Mouse (Mus musculus): ENCODE measurements around the gene Stim1. TPM values are rescaled to one million over a fixed set of nuclear protein-coding genes. Genes with fewer than 3 reads are reported as not detected.

Gene Stim1
- polyA plus RNA-seq, 1 experiment from 2014 or later, result 17.9 TPM

GRCm38 (mm10) chr7:102363853-102364252 lies 96.2 kb downstream of the Stim1 start:
- 0 out of 2 replicates have a peak, but pooled peaks cover 3% of the 10 kb centered on the region for H3K4me1 ChIP-seq (ENCODE audit: insufficient read depth)
- no peak for ATAC-seq
- H3K4me2 ChIP-seq (ENCODE audit: low read depth, low read length), result no peak overlapping the region
- no peaks in the 10 kb centered on the region for H3K36me3 ChIP-seq (replicated peaks; ENCODE audit: insufficient read depth, low read length)
- no peak overlapping the region for H3K9ac ChIP-seq (replicated peaks)
- no peaks in the 10 kb centered on the region for H3K9me3 ChIP-seq (ENCODE audit: low read length)
- WGBS (ENCODE audit: insufficient replicate concordance), result 67% methylated on average over 1 of the region's 1 CpGs
- TF ChIP-seq CTCF (IDR thresholded peaks at IDR 0.05; ENCODE audit: low read depth), result no peak
- TF ChIP-seq EP300 (IDR thresholded peaks at IDR 0.05; ENCODE audit: low read depth), result no peak
- no peaks in the 10 kb centered on the region for H3K27me3 ChIP-seq (ENCODE audit: insufficient read depth, low read length)
- no peak for DNase-seq
- no peak overlapping the region for H3K4me3 ChIP-seq (ENCODE audit: low read depth, low read length)
- no peak overlapping the region for H3K27ac ChIP-seq (ENCODE audit: low read depth)

DNA sequence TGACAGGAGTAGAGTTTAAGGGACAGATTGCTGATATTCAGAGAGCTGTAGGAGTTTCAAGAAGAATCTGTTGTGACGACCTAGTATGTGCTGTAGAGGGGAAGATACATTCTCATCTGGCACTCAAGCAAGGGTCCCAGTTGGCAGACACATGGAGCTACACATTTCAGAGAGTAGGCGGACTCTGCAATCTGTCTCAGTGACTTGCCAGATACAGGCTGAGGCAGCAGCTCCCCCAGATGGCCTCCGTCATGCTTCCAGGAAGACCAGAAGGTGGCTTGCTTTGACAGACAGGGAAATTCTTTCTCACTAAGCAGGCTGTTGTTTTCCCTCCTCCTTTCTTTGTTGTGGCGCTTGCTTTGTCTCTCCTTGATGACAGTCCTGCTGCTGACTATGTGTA lies 102.1 kb downstream of the Stim1 start:
- Histone ChIP-seq H3K27me3 (ENCODE audit: insufficient read depth, low read length) (no peaks in the 10 kb centered on the region), H3K36me3 (replicated peaks; ENCODE audit: insufficient read depth, low read length) (no peaks in the 10 kb centered on the region), H3K9me3 (ENCODE audit: low read length) (no peaks in the 10 kb centered on the region), H3K4me1 (ENCODE audit: insufficient read depth) (0 out of 2 replicates have a peak, but pooled peaks cover 2% of the 10 kb centered on the region), H3K4me3 (ENCODE audit: low read depth, low read length) (no peak overlapping the region), H3K27ac (ENCODE audit: low read depth) (no peak overlapping the region), H3K4me2 (ENCODE audit: low read depth, low read length) (no peak overlapping the region), H3K9ac (replicated peaks) (no peak overlapping the region)
- DNase-seq, result no peak
- no peak for ATAC-seq
- no peak for TF ChIP-seq EP300 (IDR thresholded peaks at IDR 0.05; ENCODE audit: low read depth)
- TF ChIP-seq CTCF (IDR thresholded peaks at IDR 0.05; ENCODE audit: low read depth), result peak; percentile 38
- WGBS (ENCODE audit: insufficient replicate concordance), result 65% methylated on average over 4 of the region's 4 CpGs

DNA sequence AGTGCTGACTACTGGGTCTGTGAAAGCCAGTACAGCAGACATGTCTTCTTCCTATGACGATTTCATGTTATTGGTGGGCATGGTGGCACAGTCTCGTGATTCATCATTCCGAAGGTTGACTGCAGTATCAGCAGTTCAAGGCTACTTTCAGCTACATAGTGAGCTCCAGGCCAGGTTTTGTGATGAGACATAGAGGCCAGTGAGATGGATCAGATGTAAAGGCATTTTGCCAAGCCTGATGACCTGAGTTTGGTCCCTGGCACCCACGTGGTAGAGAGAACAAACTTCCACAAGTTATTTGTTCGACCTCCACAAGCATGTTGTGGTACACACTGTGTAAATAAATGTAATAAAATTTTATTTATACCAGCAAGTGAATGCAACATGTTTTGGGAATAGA lies 102.9 kb downstream of the Stim1 start:
- ATAC-seq (no peak; the same call in 1 of the 2 replicates), DNase-seq (no peak)
- WGBS (ENCODE audit: insufficient replicate concordance), result 81% methylated on average over 5 of the region's 5 CpGs
- Histone ChIP-seq H3K4me2 (ENCODE audit: low read depth, low read length) (no peak overlapping the region), H3K27ac (ENCODE audit: low read depth) (no peak overlapping the region), H3K9me3 (ENCODE audit: low read length) (no peaks in the 10 kb centered on the region), H3K36me3 (replicated peaks; ENCODE audit: insufficient read depth, low read length) (no peaks in the 10 kb centered on the region), H3K9ac (replicated peaks) (no peak overlapping the region), H3K4me3 (ENCODE audit: low read depth, low read length) (no peak overlapping the region), H3K27me3 (ENCODE audit: insufficient read depth, low read length) (no peaks in the 10 kb centered on the region), H3K4me1 (ENCODE audit: insufficient read depth) (0 out of 2 replicates have a peak, but pooled peaks cover 2% of the 10 kb centered on the region)
- TF ChIP-seq EP300 (IDR thresholded peaks at IDR 0.05; ENCODE audit: low read depth) (no peak), CTCF (IDR thresholded peaks at IDR 0.05; ENCODE audit: low read depth) (no peak)

- Histone ChIP-seq H3K27me3 (ENCODE audit: insufficient read depth, low read length) (no peaks in the 10 kb centered on the region), H3K36me3 (replicated peaks; ENCODE audit: insufficient read depth, low read length) (no peaks in the 10 kb centered on the region), H3K27ac (ENCODE audit: low read depth) (no peak overlapping the region), H3K9me3 (ENCODE audit: low read length) (no peaks in the 10 kb centered on the region), H3K9ac (replicated peaks) (no peak overlapping the region), H3K4me3 (ENCODE audit: low read depth, low read length) (no peak overlapping the region), H3K4me2 (ENCODE audit: low read depth, low read length) (no peak overlapping the region), H3K4me1 (ENCODE audit: insufficient read depth) (0 out of 2 replicates have a peak, but pooled peaks cover 5% of the 10 kb centered on the region)
- no peak for DNase-seq
- peak; percentile 75 for ATAC-seq
- TF ChIP-seq CTCF (IDR thresholded peaks at IDR 0.05; ENCODE audit: low read depth), result no peak
- TF ChIP-seq EP300 (IDR thresholded peaks at IDR 0.05; ENCODE audit: low read depth), result peak; percentile 70; the same call in 1 of the 2 replicates
- 64% methylated on average over 3 of the region's 3 CpGs for WGBS (ENCODE audit: insufficient replicate concordance)
Observed at GRCm38 (mm10) chr7:102373382-102374072, 105.9 kb downstream of the Stim1 start.

DNA sequence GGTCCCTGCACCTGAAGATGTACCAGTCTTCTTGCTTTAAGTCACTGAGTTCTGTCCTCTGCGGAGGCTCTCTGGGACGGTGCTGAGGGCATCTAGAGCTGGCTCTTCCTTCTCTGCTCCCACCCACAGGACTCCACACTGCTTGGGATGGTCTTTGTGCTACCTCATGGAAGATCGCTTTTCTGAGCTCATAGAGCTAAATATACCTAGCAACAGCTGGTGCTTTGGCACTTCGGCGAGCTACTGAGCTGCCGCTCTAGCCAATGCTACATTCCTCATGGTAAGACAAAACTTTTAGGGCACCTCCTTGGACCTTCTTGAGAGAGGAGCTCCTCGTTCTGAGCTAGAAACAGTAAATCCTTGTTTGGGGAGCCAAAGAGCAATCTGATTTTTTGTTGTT lies 115.6 kb downstream of the Stim1 start:
- no peak overlapping the region for H3K27ac ChIP-seq (ENCODE audit: low read depth)
- H3K4me2 ChIP-seq (ENCODE audit: low read depth, low read length), result no peak overlapping the region
- DNase-seq, result no peak
- no peaks in the 10 kb centered on the region for H3K36me3 ChIP-seq (replicated peaks; ENCODE audit: insufficient read depth, low read length)
- no peak overlapping the region for H3K4me3 ChIP-seq (ENCODE audit: low read depth, low read length)
- H3K27me3 ChIP-seq (ENCODE audit: insufficient read depth, low read length), result no peaks in the 10 kb centered on the region
- no peak overlapping the region for H3K9ac ChIP-seq (replicated peaks)
- WGBS (ENCODE audit: insufficient replicate concordance), result 88% methylated on average over 7 of the region's 7 CpGs
- no peaks in the 10 kb centered on the region for H3K9me3 ChIP-seq (ENCODE audit: low read length)
- no peak for ATAC-seq
- no peaks in the 10 kb centered on the region for H3K4me1 ChIP-seq (ENCODE audit: insufficient read depth)
- no peak for TF ChIP-seq EP300 (IDR thresholded peaks at IDR 0.05; ENCODE audit: low read depth)
- TF ChIP-seq CTCF (IDR thresholded peaks at IDR 0.05; ENCODE audit: low read depth), result no peak

- Histone ChIP-seq H3K9ac (replicated peaks) (no peak overlapping the region), H3K36me3 (replicated peaks; ENCODE audit: insufficient read depth, low read length) (no peaks in the 10 kb centered on the region), H3K4me2 (ENCODE audit: low read depth, low read length) (no peak overlapping the region), H3K27ac (ENCODE audit: low read depth) (no peak overlapping the region), H3K4me1 (ENCODE audit: insufficient read depth) (no peaks in the 10 kb centered on the region), H3K27me3 (ENCODE audit: insufficient read depth, low read length) (no peaks in the 10 kb centered on the region), H3K9me3 (ENCODE audit: low read length) (no peaks in the 10 kb centered on the region), H3K4me3 (ENCODE audit: low read depth, low read length) (no peak overlapping the region)
- no peak for TF ChIP-seq CTCF (IDR thresholded peaks at IDR 0.05; ENCODE audit: low read depth)
- TF ChIP-seq EP300 (IDR thresholded peaks at IDR 0.05; ENCODE audit: low read depth), result no peak
- 65% methylated on average over 3 of the region's 3 CpGs for WGBS (ENCODE audit: insufficient replicate concordance)
- ATAC-seq (no peak), DNase-seq (no peak)
Observed at GRCm38 (mm10) chr7:102385973-102386372, 118.4 kb downstream of the Stim1 start.

Measured in liver, postnatal 0 days (tissue).